Mouse (Mus musculus): ENCODE data around the gene Nbeal2. TPM values are rescaled to one million over a fixed set of nuclear protein-coding genes. Genes with fewer than 3 reads are reported as not detected.

Gene Nbeal2
- polyA plus RNA-seq (2014; fragmentation: Nextera tagmentation; extraction: Ambion mirVana) = 2.2 and 2.4 TPM in 2 replicates

GRCm38 (mm10) chr9:110653655-110654461, at the start of gene Nbeal2:
Nbeal2 (minus strand) TSS chr9:110654161.
- H3K27ac ChIP-seq (ENCODE audit: low read depth, low read length) = peak within 1 kb of the TSS; percentile 31; the same call in 1 of the 2 replicates
- H3K4me3 ChIP-seq (ENCODE audit: low read depth, low read length) = peak within 1 kb of the TSS; percentile 67
- DNase-seq (ENCODE audit: low spot score) = peak; percentile 92
- H3K27me3 ChIP-seq (ENCODE audit: control insufficient read depth, insufficient read depth, low read length) = peaks cover 7% of the 10 kb centered on the region; the same call in 1 of the 2 replicates
- no peaks in the 10 kb centered on the region for H3K36me3 ChIP-seq (ENCODE audit: control insufficient read depth, insufficient read depth, low read length)
- H3K9ac ChIP-seq (ENCODE audit: low read length) = peak within 1 kb of the TSS; percentile 64
- peak within 1 kb of the TSS; percentile 98 for H3K4me2 ChIP-seq (ENCODE audit: low read depth, low read length, severe bottlenecking)
- ATAC-seq (replicated peaks; ENCODE audit: low FRiP score) = peak; percentile 73
- peaks cover 30% of the 10 kb centered on the region for H3K4me1 ChIP-seq (replicated peaks; ENCODE audit: control insufficient read depth, insufficient read depth, low read length)
- whole genome bisulfite sequencing = under 1% methylated on average over 75 of the region's 75 CpGs
- H3K9me3 ChIP-seq (ENCODE audit: control insufficient read depth, low read length) = no peaks in the 10 kb centered on the region

DNA sequence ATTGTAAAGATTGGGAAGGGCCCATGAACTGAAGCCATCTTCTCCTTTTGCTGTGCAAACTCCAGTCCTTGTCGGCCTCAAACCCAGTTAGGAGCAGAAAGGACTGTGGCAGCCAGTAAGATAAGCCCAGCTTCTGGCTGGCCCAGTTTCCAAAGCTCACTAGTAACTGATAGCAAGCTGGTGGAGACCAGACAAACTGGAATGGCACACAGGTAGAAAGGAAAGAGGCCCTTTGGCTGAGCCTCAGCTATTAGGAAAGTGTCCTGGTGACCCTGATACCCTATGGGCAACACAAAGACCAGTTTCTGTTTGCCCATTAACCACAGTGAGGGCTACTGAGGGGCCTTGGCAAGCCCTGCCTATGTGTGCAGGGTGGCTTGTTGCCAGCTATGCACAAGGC, 48.9 kb upstream of the Nbeal2 start:
- Histone ChIP-seq H3K4me2 (ENCODE audit: low read depth, low read length, severe bottlenecking) (no peak overlapping the region), H3K36me3 (ENCODE audit: control insufficient read depth, insufficient read depth, low read length) (no peaks in the 10 kb centered on the region), H3K27ac (ENCODE audit: low read depth, low read length) (no peak overlapping the region), H3K4me1 (replicated peaks; ENCODE audit: control insufficient read depth, insufficient read depth, low read length) (no peaks in the 10 kb centered on the region), H3K27me3 (ENCODE audit: control insufficient read depth, insufficient read depth, low read length) (no peaks in the 10 kb centered on the region), H3K9ac (ENCODE audit: low read length) (no peak overlapping the region), H3K4me3 (ENCODE audit: low read depth, low read length) (no peak overlapping the region), H3K9me3 (ENCODE audit: control insufficient read depth, low read length) (no peaks in the 10 kb centered on the region)
- WGBS = 88% methylated on average over 1 of the region's 1 CpGs
- ATAC-seq (replicated peaks; ENCODE audit: low FRiP score) (no peak), DNase-seq (ENCODE audit: low spot score) (no peak)

DNA sequence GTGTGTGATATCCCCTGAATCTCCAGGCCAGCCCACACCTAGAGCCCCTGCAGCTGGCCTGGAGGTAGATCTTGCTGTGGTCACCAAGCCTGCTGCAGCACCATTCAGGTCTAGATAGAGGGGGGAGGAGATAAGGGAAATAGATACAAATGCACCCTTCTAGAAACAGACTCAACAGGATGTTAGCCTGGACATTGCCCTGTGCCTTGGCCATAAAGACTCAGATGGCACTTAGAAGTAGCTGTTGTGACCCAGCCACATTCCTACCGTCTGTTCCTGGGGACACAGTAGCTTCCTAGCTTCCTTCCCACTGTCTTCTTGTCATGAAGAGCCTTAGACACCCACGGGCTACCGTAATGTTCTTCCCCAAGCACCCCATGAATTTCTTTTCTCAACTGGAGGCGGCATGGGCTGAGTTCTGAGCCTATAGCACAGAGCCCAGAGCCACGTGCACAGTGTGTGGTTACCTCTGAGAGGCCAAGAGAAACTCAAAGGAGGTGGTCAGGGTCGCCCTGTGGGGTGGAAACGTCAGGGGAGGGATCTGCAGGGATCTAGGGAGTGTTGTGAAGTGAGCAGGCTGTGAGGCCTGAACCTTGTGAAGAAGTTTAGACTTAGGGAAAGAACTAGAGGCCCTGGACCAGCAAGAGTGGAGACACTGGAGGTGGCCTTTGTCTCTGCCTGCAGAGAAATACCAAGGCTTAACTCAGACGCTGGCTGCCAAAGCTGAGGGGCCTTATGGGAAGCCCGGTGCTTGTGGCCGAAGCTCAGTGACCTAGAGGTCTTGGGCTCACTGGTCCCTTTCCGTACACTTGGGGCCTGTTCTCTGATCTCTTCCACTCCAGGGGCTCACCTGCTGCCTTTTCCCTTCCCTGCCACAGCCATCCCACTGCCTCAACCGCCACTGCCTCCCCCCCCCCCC, 47.4 kb upstream of the Nbeal2 start:
- Histone ChIP-seq H3K36me3 (ENCODE audit: control insufficient read depth, insufficient read depth, low read length) (no peaks in the 10 kb centered on the region), H3K9me3 (ENCODE audit: control insufficient read depth, low read length) (no peaks in the 10 kb centered on the region), H3K4me2 (ENCODE audit: low read depth, low read length, severe bottlenecking) (no peak overlapping the region), H3K4me3 (ENCODE audit: low read depth, low read length) (no peak overlapping the region), H3K27me3 (ENCODE audit: control insufficient read depth, insufficient read depth, low read length) (no peaks in the 10 kb centered on the region), H3K4me1 (replicated peaks; ENCODE audit: control insufficient read depth, insufficient read depth, low read length) (no peaks in the 10 kb centered on the region), H3K27ac (ENCODE audit: low read depth, low read length) (no peak overlapping the region), H3K9ac (ENCODE audit: low read length) (no peak overlapping the region)
- DNase-seq (ENCODE audit: low spot score) (no peak), ATAC-seq (replicated peaks; ENCODE audit: low FRiP score) (no peak)
- WGBS = 77% methylated on average over 11 of the region's 12 CpGs

GRCm38 (mm10) chr9:110699574-110699973, 45.6 kb upstream of the Nbeal2 start:
- Histone ChIP-seq H3K36me3 (ENCODE audit: control insufficient read depth, insufficient read depth, low read length) (no peaks in the 10 kb centered on the region), H3K9me3 (ENCODE audit: control insufficient read depth, low read length) (no peaks in the 10 kb centered on the region), H3K27ac (ENCODE audit: low read depth, low read length) (no peak overlapping the region), H3K4me3 (ENCODE audit: low read depth, low read length) (no peak overlapping the region), H3K4me2 (ENCODE audit: low read depth, low read length, severe bottlenecking) (no peak overlapping the region), H3K4me1 (replicated peaks; ENCODE audit: control insufficient read depth, insufficient read depth, low read length) (no peaks in the 10 kb centered on the region), H3K27me3 (ENCODE audit: control insufficient read depth, insufficient read depth, low read length) (no peaks in the 10 kb centered on the region), H3K9ac (ENCODE audit: low read length) (no peak overlapping the region)
- 87% methylated on average over 3 of the region's 3 CpGs for WGBS
- no peak for ATAC-seq (replicated peaks; ENCODE audit: low FRiP score)
- no peak for DNase-seq (ENCODE audit: low spot score)

GRCm38 (mm10) chr9:110697465-110697864, 43.5 kb upstream of the Nbeal2 start:
- no peaks in the 10 kb centered on the region for H3K27me3 ChIP-seq (ENCODE audit: control insufficient read depth, insufficient read depth, low read length)
- no peaks in the 10 kb centered on the region for H3K4me1 ChIP-seq (replicated peaks; ENCODE audit: control insufficient read depth, insufficient read depth, low read length)
- no peaks in the 10 kb centered on the region for H3K9me3 ChIP-seq (ENCODE audit: control insufficient read depth, low read length)
- H3K36me3 ChIP-seq (ENCODE audit: control insufficient read depth, insufficient read depth, low read length) = no peaks in the 10 kb centered on the region
- H3K4me3 ChIP-seq (ENCODE audit: low read depth, low read length) = no peak overlapping the region
- ATAC-seq (replicated peaks; ENCODE audit: low FRiP score) (no peak), DNase-seq (ENCODE audit: low spot score) (no peak)
- H3K4me2 ChIP-seq (ENCODE audit: low read depth, low read length, severe bottlenecking) = no peak overlapping the region
- 86% methylated on average over 3 of the region's 3 CpGs for WGBS
- no peak overlapping the region for H3K9ac ChIP-seq (ENCODE audit: low read length)
- no peak overlapping the region for H3K27ac ChIP-seq (ENCODE audit: low read depth, low read length)

DNA sequence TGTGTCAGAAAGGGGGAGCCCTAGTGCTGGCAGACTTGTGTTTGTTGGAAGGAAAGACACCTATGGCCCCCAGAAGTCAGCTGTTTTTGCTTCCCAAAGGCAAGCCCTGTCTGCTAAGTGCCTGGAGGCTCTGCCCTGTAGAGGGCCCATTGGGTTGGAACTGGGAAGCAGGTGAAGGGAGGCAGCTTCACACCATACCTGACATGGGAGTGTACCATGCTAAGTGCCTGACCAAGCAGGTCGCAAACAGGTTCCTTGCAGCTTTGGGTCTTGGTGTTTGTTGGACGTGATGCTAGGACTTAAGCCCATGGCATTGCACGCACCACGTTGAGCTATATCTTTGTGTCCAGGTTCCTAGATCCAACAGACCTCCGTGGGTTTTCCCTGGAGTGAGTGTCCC, 42.5 kb upstream of the Nbeal2 start:
- WGBS = 89% methylated on average over 5 of the region's 5 CpGs
- Histone ChIP-seq H3K9me3 (ENCODE audit: control insufficient read depth, low read length) (no peaks in the 10 kb centered on the region), H3K27me3 (ENCODE audit: control insufficient read depth, insufficient read depth, low read length) (no peaks in the 10 kb centered on the region), H3K4me3 (ENCODE audit: low read depth, low read length) (no peak overlapping the region), H3K36me3 (ENCODE audit: control insufficient read depth, insufficient read depth, low read length) (no peaks in the 10 kb centered on the region), H3K4me1 (replicated peaks; ENCODE audit: control insufficient read depth, insufficient read depth, low read length) (no peaks in the 10 kb centered on the region), H3K27ac (ENCODE audit: low read depth, low read length) (no peak overlapping the region), H3K4me2 (ENCODE audit: low read depth, low read length, severe bottlenecking) (no peak overlapping the region), H3K9ac (ENCODE audit: low read length) (no peak overlapping the region)
- ATAC-seq (replicated peaks; ENCODE audit: low FRiP score) (no peak), DNase-seq (ENCODE audit: low spot score) (no peak)

- no peaks in the 10 kb centered on the region for H3K36me3 ChIP-seq (ENCODE audit: control insufficient read depth, insufficient read depth, low read length)
- H3K4me1 ChIP-seq (replicated peaks; ENCODE audit: control insufficient read depth, insufficient read depth, low read length) = no peaks in the 10 kb centered on the region
- no peak overlapping the region for H3K27ac ChIP-seq (ENCODE audit: low read depth, low read length)
- no peak overlapping the region for H3K4me2 ChIP-seq (ENCODE audit: low read depth, low read length, severe bottlenecking)
- DNase-seq (ENCODE audit: low spot score) (no peak), ATAC-seq (replicated peaks; ENCODE audit: low FRiP score) (no peak)
- no peak overlapping the region for H3K9ac ChIP-seq (ENCODE audit: low read length)
- H3K27me3 ChIP-seq (ENCODE audit: control insufficient read depth, insufficient read depth, low read length) = no peaks in the 10 kb centered on the region
- WGBS = 88% methylated on average over 4 of the region's 4 CpGs
- no peak overlapping the region for H3K4me3 ChIP-seq (ENCODE audit: low read depth, low read length)
- H3K9me3 ChIP-seq (ENCODE audit: control insufficient read depth, low read length) = no peaks in the 10 kb centered on the region
Measured at GRCm38 (mm10) chr9:110695165-110695755, 41.3 kb upstream of the Nbeal2 start.

- ATAC-seq (replicated peaks; ENCODE audit: low FRiP score) = no peak
- H3K4me1 ChIP-seq (replicated peaks; ENCODE audit: control insufficient read depth, insufficient read depth, low read length) = no peaks in the 10 kb centered on the region
- H3K27ac ChIP-seq (ENCODE audit: low read depth, low read length) = no peak overlapping the region
- 90% methylated on average over 8 of the region's 8 CpGs for WGBS
- no peak for DNase-seq (ENCODE audit: low spot score)
- H3K4me3 ChIP-seq (ENCODE audit: low read depth, low read length) = no peak overlapping the region
- no peaks in the 10 kb centered on the region for H3K9me3 ChIP-seq (ENCODE audit: control insufficient read depth, low read length)
- no peak overlapping the region for H3K9ac ChIP-seq (ENCODE audit: low read length)
- H3K36me3 ChIP-seq (ENCODE audit: control insufficient read depth, insufficient read depth, low read length) = no peaks in the 10 kb centered on the region
- H3K27me3 ChIP-seq (ENCODE audit: control insufficient read depth, insufficient read depth, low read length) = no peaks in the 10 kb centered on the region
- no peak overlapping the region for H3K4me2 ChIP-seq (ENCODE audit: low read depth, low read length, severe bottlenecking)
Measured at GRCm38 (mm10) chr9:110689261-110689779, 35.4 kb upstream of the Nbeal2 start.
